ENCODE assay signal across 8 mouse cellular contexts in genomic region chr8:126946444-126946843, GRCm38 (mm10). TPM values are rescaled to one million over a fixed set of nuclear protein-coding genes. Genes with fewer than 3 reads are reported as not detected.
A peak's percentile ranks its signal among the peaks of the same experiment; 100 is the strongest.
DNase-seq lines count a peak whose midpoint lies in the region; ATAC-seq lines count a peak whose summit lies in the region.

No protein-coding gene starts in this region.

- no peak for ATAC-seq in kidney, embryonic 15.5 days (replicated peaks; ENCODE audit: low FRiP score)
- ATAC-seq in embryonic facial prominence, embryonic 15.5 days (ENCODE audit: insufficient number of reproducible peaks, low FRiP score, low TSS enrichment, low read depth), result no peak
- no peak for ATAC-seq in liver, embryonic 16.5 days (ENCODE audit: low read depth)
- no peak for ATAC-seq in granulocyte monocyte progenitor cell, adult 5-6 weeks (replicated peaks; ENCODE audit: poor library complexity, severe bottlenecking)

- peak; percentile 39 for DNase-seq in cerebellum, adult 11-12 months
- no peak for DNase-seq in cerebellum, postnatal 36 days
- DNase-seq in kidney, adult 9 months, result no peak
- no peak for DNase-seq in spleen, postnatal 10 days (ENCODE audit: low spot score in 2 of 2)

- peaks cover 38% of the 10 kb centered on the region for H3K36me3 ChIP-seq in kidney, embryonic 15.5 days
- peaks cover 34% of the 10 kb centered on the region for H3K36me3 ChIP-seq in embryonic facial prominence, embryonic 15.5 days
- peaks cover 7% of the 10 kb centered on the region for H3K36me3 ChIP-seq in liver, embryonic 16.5 days (ENCODE audit: control insufficient read depth, insufficient read depth)

- H3K4me1 ChIP-seq in kidney, embryonic 15.5 days, result peaks cover 30% of the 10 kb centered on the region
- H3K4me1 ChIP-seq in embryonic facial prominence, embryonic 15.5 days, result peaks cover 21% of the 10 kb centered on the region
- peaks cover 25% of the 10 kb centered on the region for H3K4me1 ChIP-seq in liver, embryonic 16.5 days (ENCODE audit: control insufficient read depth, low read depth, low read length)

- no peaks in the 10 kb centered on the region for H3K9me3 ChIP-seq in kidney, embryonic 15.5 days (replicated peaks)
- no peaks in the 10 kb centered on the region for H3K9me3 ChIP-seq in embryonic facial prominence, embryonic 15.5 days (replicated peaks)
- no peaks in the 10 kb centered on the region for H3K9me3 ChIP-seq in liver, embryonic 16.5 days (replicated peaks; ENCODE audit: control insufficient read depth, low read length)

- 75% methylated on average over 7 of the region's 7 CpGs for WGBS in kidney, embryonic 15.5 days
- WGBS in embryonic facial prominence, embryonic 15.5 days, result 75% methylated on average over 7 of the region's 7 CpGs
- WGBS in liver, embryonic 16.5 days (ENCODE audit: insufficient replicate concordance), result 69% methylated on average over 7 of the region's 7 CpGs

- peak overlapping the region; percentile 95; the same call in 1 of the 2 replicates for H3K9ac ChIP-seq in kidney, embryonic 15.5 days
- H3K9ac ChIP-seq in embryonic facial prominence, embryonic 15.5 days, result no peak overlapping the region
- no peak overlapping the region for H3K9ac ChIP-seq in liver, embryonic 16.5 days (ENCODE audit: low read depth, low read length)

- H3K4me2 ChIP-seq in kidney, embryonic 15.5 days, result peak overlapping the region; percentile 74; the same call in 1 of the 2 replicates
- peak overlapping the region; percentile 68; the same call in 1 of the 2 replicates for H3K4me2 ChIP-seq in embryonic facial prominence, embryonic 15.5 days (replicated peaks)
- H3K4me2 ChIP-seq in liver, embryonic 16.5 days (ENCODE audit: low read depth, low read length), result peak overlapping the region; percentile 93; the same call in 1 of the 2 replicates

- no peak overlapping the region; the same call in 1 of the 2 replicates for H3K4me3 ChIP-seq in kidney, embryonic 15.5 days (replicated peaks)
- H3K4me3 ChIP-seq in embryonic facial prominence, embryonic 15.5 days (replicated peaks), result peak overlapping the region; percentile 81
- H3K4me3 ChIP-seq in liver, embryonic 16.5 days (ENCODE audit: low read depth, low read length), result no peak overlapping the region; the same call in 1 of the 2 replicates

- no peaks in the 10 kb centered on the region for H3K27me3 ChIP-seq in kidney, embryonic 15.5 days
- H3K27me3 ChIP-seq in embryonic facial prominence, embryonic 15.5 days, result no peaks in the 10 kb centered on the region
- H3K27me3 ChIP-seq in liver, embryonic 16.5 days (ENCODE audit: control insufficient read depth, insufficient read depth, low read depth, low read length), result no peaks in the 10 kb centered on the region

- peak overlapping the region; percentile 94; the same call in 1 of the 2 replicates for H3K27ac ChIP-seq in kidney, embryonic 15.5 days
- no peak overlapping the region for H3K27ac ChIP-seq in embryonic facial prominence, embryonic 15.5 days (replicated peaks)
- no peak overlapping the region for H3K27ac ChIP-seq in liver, embryonic 16.5 days (ENCODE audit: low read length)

RNA-seq across cellular contexts. Expression of gene Tomm20, which starts 0.8 kb away (rescaled TPM):
- polyA plus RNA-seq in kidney, embryonic 15.5 days (2015; fragmentation: Nextera tagmentation; extraction: Ambion mirVana), result 244 and 246 TPM in 2 replicates
- 185 and 193 TPM in 2 replicates for polyA plus RNA-seq in embryonic facial prominence, embryonic 15.5 days (2015; fragmentation: Nextera tagmentation; extraction: Ambion mirVana)
- 85.0 and 96.8 TPM in 2 replicates for polyA plus RNA-seq in liver, embryonic 16.5 days (2015; fragmentation: Nextera tagmentation; extraction: Ambion mirVana)
- total RNA-seq in granulocyte monocyte progenitor cell, adult 5-6 weeks (2014; fragmentation: Nextera tagmentation), result 72.5 and 80.0 TPM in 2 replicates
- total RNA-seq in granulocyte monocyte progenitor cell, adult 5-6 weeks (2017), result 237 and 273 TPM in 2 replicates

RNA-seq across cellular contexts. Expression of gene Rbm34, which starts 24.4 kb away (rescaled TPM):
- 23.5 and 26.0 TPM in 2 replicates for polyA plus RNA-seq in kidney, embryonic 15.5 days (2015; fragmentation: Nextera tagmentation; extraction: Ambion mirVana)
- polyA plus RNA-seq in embryonic facial prominence, embryonic 15.5 days (2015; fragmentation: Nextera tagmentation; extraction: Ambion mirVana), result 23.1 and 23.7 TPM in 2 replicates
- polyA plus RNA-seq in liver, embryonic 16.5 days (2015; fragmentation: Nextera tagmentation; extraction: Ambion mirVana), result 6.9 and 8.7 TPM in 2 replicates
- 27.7 and 28.9 TPM in 2 replicates for total RNA-seq in granulocyte monocyte progenitor cell, adult 5-6 weeks (2014; fragmentation: Nextera tagmentation)
- total RNA-seq in granulocyte monocyte progenitor cell, adult 5-6 weeks (2017), result 41.9 and 44.5 TPM in 2 replicates
